Mouse (Mus musculus): ENCODE measurements around the gene Zfp26. TPM values are rescaled to one million over a fixed set of nuclear protein-coding genes. Genes with fewer than 3 reads are reported as not detected.

Gene Zfp26
- 13.8 and 15.5 TPM in 2 replicates for polyA plus RNA-seq (2012; ENCODE audit: insufficient read depth, insufficient read length, missing spikeins)

DNA sequence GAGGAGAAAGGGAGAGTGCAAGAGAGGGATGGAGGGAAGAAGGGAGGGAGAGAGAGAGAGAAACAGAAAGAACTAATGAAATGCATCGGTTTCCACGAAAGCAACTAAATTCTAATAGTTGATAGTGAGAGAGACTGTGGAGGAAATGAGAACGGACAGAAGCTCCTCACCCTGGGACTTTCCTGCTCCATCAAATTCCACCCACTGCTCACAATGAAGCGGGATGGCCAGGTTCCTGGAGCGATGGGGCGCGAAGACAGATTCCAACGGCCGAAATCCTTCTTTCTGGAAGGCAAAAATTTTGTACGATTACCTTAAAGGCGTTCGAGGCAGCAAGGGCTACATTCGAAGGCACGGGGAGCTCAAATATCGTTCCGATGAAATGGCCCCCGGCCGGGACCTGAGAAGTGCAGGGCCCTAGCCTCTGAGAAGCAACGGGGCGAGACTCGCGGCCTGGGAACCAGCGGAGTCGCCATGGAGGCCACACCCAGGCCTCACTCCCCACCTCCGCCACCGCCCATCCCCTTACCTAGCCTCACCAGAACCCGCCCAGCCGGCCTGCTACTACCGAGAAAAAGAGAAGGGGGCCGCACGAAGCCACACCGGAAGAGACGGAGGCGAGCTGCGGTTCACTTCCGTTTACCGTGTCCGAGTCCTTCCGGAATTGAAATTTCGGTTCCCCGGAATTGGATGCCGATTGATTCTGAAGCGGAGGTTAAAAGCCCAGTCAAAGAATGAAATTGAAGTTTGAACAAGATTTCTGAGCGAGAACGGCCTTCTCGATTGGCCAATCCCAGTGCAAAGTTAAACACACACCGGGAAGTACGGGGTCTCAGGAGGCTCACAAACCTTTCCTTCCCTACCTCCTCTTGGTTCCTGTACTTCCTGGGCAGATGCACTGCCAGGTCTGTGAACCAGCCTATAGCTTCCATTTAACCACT lies at the start of gene Zfp26:
Zfp26 (minus strand) TSS at position 786 of the 941 bp plus-strand sequence.
- peaks cover 5% of the 10 kb centered on the region for H3K4me1 ChIP-seq (ENCODE audit: control insufficient read depth, insufficient read depth, low read length)
- TF ChIP-seq CTCF (IDR thresholded peaks at IDR 0.05; ENCODE audit: low read depth, low read length) (no peak), POLR2A (IDR thresholded peaks at IDR 0.05; ENCODE audit: borderline replicate concordance, low read depth, low read length) (no peak)
- H3K27ac ChIP-seq (ENCODE audit: insufficient read depth, low read depth, low read length) = peak within 1 kb of the TSS; percentile 77
- peak within 1 kb of the TSS; percentile 82 for H3K4me3 ChIP-seq (ENCODE audit: insufficient read depth, low read length)

DNA sequence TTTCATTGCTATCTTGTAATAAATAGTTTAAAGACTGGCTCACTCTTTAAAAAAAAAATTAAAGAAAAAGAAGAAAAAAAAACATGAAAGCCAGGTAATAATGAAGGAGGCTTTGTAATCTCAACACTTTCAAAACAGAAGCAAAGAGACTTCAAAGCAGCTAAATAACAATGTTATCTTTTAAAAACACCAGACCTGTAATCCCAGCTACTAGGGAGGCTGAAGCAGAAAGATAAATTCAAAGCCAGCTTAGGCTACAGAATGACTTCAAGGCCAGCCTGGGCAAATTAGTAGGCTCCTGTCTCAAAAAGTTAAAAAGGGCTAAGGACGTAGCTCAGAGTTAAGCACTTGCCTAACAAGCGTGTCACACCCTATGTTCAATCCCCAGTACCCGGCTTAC lies 49.7 kb upstream of the Zfp26 start:
- H3K4me1 ChIP-seq (ENCODE audit: control insufficient read depth, insufficient read depth, low read length) = peaks cover 7% of the 10 kb centered on the region; the same call in 1 of the 2 replicates
- no peak overlapping the region for H3K27ac ChIP-seq (ENCODE audit: insufficient read depth, low read depth, low read length)
- TF ChIP-seq CTCF (IDR thresholded peaks at IDR 0.05; ENCODE audit: low read depth, low read length) = no peak
- TF ChIP-seq POLR2A (IDR thresholded peaks at IDR 0.05; ENCODE audit: borderline replicate concordance, low read depth, low read length) = no peak
- no peak overlapping the region for H3K4me3 ChIP-seq (ENCODE audit: insufficient read depth, low read length)

DNA sequence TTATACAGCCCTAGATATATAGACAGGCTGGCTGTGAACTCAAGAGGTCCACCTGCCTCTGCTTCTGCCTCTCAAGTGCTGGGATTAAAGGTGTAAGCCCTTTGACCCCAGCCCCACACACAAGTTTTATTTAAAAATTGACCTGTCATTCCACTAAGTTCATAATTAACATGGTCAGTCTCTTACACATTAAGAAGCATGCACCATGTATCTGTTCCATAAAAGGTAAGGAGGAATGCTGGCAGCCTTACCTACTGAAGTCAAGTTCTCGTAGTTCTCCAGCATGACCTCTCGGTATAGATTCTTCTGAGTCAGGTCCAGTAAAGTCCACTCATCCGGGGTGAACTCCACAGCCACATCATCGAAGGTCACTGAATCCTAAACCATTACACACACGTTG lies 44.8 kb upstream of the Zfp26 start:
- Histone ChIP-seq H3K4me3 (ENCODE audit: insufficient read depth, low read length) (no peak overlapping the region), H3K4me1 (ENCODE audit: control insufficient read depth, insufficient read depth, low read length) (0 out of 2 replicates have a peak, but pooled peaks cover 2% of the 10 kb centered on the region), H3K27ac (ENCODE audit: insufficient read depth, low read depth, low read length) (no peak overlapping the region)
- TF ChIP-seq POLR2A (IDR thresholded peaks at IDR 0.05; ENCODE audit: borderline replicate concordance, low read depth, low read length) = no peak
- TF ChIP-seq CTCF (IDR thresholded peaks at IDR 0.05; ENCODE audit: low read depth, low read length) = no peak

DNA sequence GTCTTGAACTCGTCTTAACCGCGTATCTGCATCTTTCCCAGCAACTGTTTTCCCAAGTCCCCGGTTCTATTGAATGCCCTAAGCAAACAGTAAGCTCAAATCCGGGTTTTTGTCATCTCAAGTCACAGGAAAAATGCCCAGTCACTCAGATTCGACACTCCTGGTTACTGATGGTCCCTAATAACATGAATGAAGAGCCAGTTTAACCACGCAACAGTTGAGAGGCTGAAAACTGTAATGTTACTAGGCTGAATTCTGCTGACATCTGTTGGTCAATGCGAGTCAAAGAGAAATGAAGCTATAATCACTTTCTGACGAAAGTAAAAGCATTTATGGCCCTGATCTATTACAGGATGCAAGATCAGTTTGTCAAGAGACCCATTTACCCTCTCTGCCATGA lies 33.3 kb upstream of the Zfp26 start:
- TF ChIP-seq CTCF (IDR thresholded peaks at IDR 0.05; ENCODE audit: low read depth, low read length) = no peak
- TF ChIP-seq POLR2A (IDR thresholded peaks at IDR 0.05; ENCODE audit: borderline replicate concordance, low read depth, low read length) = no peak
- H3K4me1 ChIP-seq (ENCODE audit: control insufficient read depth, insufficient read depth, low read length) = peaks cover 4% of the 10 kb centered on the region; the same call in 1 of the 2 replicates
- peak overlapping the region; percentile 99 for H3K4me3 ChIP-seq (ENCODE audit: insufficient read depth, low read length)
- H3K27ac ChIP-seq (ENCODE audit: insufficient read depth, low read depth, low read length) = peak overlapping the region; percentile 75

DNA sequence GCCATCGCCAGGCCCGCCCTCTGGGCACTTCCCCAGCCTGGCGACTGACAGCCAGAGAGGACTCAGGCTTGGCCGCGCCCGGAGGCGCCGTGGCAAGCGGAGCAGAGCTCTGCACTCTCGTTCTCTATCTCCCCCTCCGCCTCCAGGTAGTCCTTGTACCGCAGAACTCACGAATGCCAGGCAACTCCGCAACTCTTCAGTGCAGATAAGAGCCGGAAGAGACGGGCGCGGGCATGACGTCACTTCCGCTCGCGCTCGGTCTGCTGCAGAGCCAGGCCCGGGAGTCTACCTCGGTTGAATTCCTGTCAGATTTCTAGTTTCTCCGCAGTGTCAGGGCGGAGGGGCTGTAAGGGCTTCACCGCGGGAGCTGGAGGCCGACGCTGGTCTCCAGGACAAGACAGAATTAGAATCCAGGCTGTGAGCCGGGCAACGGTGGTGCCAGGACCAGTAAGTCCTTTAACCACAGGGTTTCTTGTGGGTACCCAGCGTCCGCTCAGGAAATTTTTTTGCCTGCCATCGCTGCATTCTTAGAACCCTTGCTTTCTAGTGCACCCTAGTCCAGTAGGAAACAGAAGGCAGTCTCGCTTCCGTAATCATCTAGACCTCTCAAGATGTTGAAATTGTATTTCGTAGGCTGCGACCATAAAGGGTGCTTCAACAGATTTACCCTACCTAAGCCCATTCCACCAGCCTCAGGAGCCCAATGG lies 32.7 kb upstream of the Zfp26 start, which contains the start of gene Zfp426:
Zfp426 (minus strand) TSS at position 220 of the 707 bp plus-strand sequence.
- Histone ChIP-seq H3K4me3 (ENCODE audit: insufficient read depth, low read length) (peak within 1 kb of the TSS; percentile 99), H3K4me1 (ENCODE audit: control insufficient read depth, insufficient read depth, low read length) (peaks cover 4% of the 10 kb centered on the region; the same call in 1 of the 2 replicates), H3K27ac (ENCODE audit: insufficient read depth, low read depth, low read length) (peak within 1 kb of the TSS; percentile 75)
- no peak for TF ChIP-seq CTCF (IDR thresholded peaks at IDR 0.05; ENCODE audit: low read depth, low read length)
- no peak for TF ChIP-seq POLR2A (IDR thresholded peaks at IDR 0.05; ENCODE audit: borderline replicate concordance, low read depth, low read length)

DNA sequence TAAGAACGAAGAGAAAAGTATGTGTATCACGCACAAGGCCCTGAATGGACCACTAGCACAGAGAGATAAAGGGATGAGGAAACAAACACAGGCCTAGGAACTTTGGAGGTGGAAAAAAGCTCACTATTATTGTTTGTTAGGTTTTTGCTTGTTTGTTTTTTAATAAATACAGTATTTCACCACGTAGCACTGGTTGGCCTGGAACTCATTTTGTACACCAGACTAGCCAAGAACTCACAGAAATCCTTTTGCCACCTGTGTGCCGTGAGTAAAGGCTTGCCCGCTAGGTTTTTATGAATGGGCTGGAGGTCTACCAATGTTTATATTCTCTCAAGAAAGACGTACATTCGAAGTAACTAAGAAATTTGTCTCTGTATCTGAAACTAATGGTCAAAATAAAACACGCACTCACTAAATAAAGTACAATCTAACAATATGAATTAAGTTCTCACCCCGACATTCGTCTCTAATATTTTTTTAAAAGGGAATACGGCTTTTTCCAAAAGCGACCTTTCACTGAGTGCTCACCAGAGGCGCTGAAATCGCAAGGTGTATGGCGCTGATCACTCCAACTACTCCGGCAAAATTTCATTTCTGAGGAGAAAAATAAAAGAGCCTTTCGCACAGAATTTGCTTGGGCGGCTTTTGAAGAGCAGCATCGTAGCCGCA lies 32.0 kb upstream of the Zfp26 start:
- TF ChIP-seq POLR2A (IDR thresholded peaks at IDR 0.05; ENCODE audit: borderline replicate concordance, low read depth, low read length) (no peak), CTCF (IDR thresholded peaks at IDR 0.05; ENCODE audit: low read depth, low read length) (no peak)
- Histone ChIP-seq H3K4me1 (ENCODE audit: control insufficient read depth, insufficient read depth, low read length) (peaks cover 4% of the 10 kb centered on the region; the same call in 1 of the 2 replicates), H3K27ac (ENCODE audit: insufficient read depth, low read depth, low read length) (peak overlapping the region; percentile 75), H3K4me3 (ENCODE audit: insufficient read depth, low read length) (peak overlapping the region; percentile 99)

DNA sequence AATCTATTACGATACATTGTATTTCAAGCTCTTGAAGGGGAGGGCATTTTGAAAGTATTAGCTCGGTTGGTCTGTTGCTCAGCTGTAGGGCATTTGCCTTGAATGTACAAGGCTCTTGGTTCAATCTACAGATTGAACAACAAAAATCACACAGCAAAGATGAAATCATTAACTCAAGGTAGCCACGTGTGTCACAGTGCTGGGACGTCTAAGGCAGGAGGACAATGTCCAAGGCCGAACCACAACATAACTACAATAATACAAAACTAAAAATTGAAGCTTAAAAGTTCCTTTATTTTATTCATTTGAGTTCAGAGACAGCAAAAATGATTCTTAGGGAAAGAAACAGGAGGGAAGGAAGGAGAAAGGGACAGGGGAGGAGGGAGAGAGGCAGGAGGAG lies 29.6 kb upstream of the Zfp26 start:
- peaks cover 4% of the 10 kb centered on the region; the same call in 1 of the 2 replicates for H3K4me1 ChIP-seq (ENCODE audit: control insufficient read depth, insufficient read depth, low read length)
- TF ChIP-seq POLR2A (IDR thresholded peaks at IDR 0.05; ENCODE audit: borderline replicate concordance, low read depth, low read length) (no peak), CTCF (IDR thresholded peaks at IDR 0.05; ENCODE audit: low read depth, low read length) (no peak)
- no peak overlapping the region for H3K4me3 ChIP-seq (ENCODE audit: insufficient read depth, low read length)
- no peak overlapping the region for H3K27ac ChIP-seq (ENCODE audit: insufficient read depth, low read depth, low read length)

DNA sequence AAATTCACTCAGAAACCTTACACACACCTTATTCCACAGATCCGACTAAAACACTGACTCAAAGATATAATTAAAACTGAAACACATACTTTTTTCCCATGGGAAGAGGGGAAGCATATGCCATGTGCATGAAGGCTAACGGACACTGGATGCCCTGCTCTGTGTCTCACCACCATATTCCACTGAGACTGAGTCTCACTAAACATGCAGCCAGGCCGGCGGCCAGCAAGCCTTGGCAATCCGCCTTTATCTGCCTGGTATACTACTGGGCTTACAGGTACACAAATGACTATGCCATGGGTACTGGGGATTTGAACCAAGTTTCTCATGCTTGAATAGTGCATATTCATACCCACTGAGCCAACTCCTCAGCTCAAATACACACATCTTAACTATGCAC lies 19.4 kb upstream of the Zfp26 start:
- TF ChIP-seq POLR2A (IDR thresholded peaks at IDR 0.05; ENCODE audit: borderline replicate concordance, low read depth, low read length) (no peak), CTCF (IDR thresholded peaks at IDR 0.05; ENCODE audit: low read depth, low read length) (no peak)
- Histone ChIP-seq H3K4me3 (ENCODE audit: insufficient read depth, low read length) (no peak overlapping the region), H3K27ac (ENCODE audit: insufficient read depth, low read depth, low read length) (no peak overlapping the region), H3K4me1 (ENCODE audit: control insufficient read depth, insufficient read depth, low read length) (peaks cover 2% of the 10 kb centered on the region; the same call in 1 of the 2 replicates)

DNA sequence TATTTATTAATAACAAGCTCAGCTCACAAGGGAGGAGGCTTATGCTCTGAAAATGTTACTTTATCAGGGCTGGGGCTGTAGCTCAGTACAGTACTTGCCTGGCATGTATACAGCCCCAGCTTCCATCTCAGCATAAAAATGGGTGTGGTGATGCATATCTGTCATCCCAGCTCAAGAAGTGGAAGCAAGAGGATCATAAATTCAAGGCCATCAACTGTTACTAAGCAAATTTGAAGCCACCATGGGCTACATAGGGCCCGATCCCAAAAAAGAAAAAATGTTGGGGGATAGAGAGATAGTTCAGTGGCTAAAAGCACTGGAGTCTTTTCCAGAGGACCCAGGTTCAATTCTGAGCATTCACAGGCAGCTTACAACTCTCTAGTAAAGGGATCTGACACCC lies 16.7 kb upstream of the Zfp26 start:
- H3K4me3 ChIP-seq (ENCODE audit: insufficient read depth, low read length) = no peak overlapping the region
- TF ChIP-seq POLR2A (IDR thresholded peaks at IDR 0.05; ENCODE audit: borderline replicate concordance, low read depth, low read length) = no peak

More for the DNA sequence above, 16.7 kb upstream of the Zfp26 start:
- Histone ChIP-seq H3K4me1 (ENCODE audit: control insufficient read depth, insufficient read depth, low read length) (peaks cover 2% of the 10 kb centered on the region; the same call in 1 of the 2 replicates), H3K27ac (ENCODE audit: insufficient read depth, low read depth, low read length) (no peak overlapping the region)
